Comparison of ENCODE assay signal across 10 mouse cellular contexts in genomic region chr1:36547981-36548598, GRCm38 (mm10). TPM values are rescaled to one million over a fixed set of nuclear protein-coding genes. Genes with fewer than 3 reads are reported as not detected.
DNase-seq lines count a peak whose midpoint lies in the region; ATAC-seq lines count a peak whose summit lies in the region.
"Had no signal": no experiment of that assay in that cellular context is flagged by ENCODE, and none has a peak within 500 bp of the region (broad histone marks: within the 10 kb centered on the region; RNA-seq: fewer than 3 reads in every experiment).

No protein-coding gene starts in this region.

- no peaks in the 10 kb centered on the region for H3K9me3 ChIP-seq in kidney, embryonic 14.5 days (ENCODE audit: control insufficient read depth, low read length)
- no peaks in the 10 kb centered on the region for H3K9me3 ChIP-seq in heart, embryonic 10.5 days
- no peaks in the 10 kb centered on the region for H3K9me3 ChIP-seq in neural tube, embryonic 14.5 days (ENCODE audit: control insufficient read depth, low read length)
- H3K9me3 ChIP-seq: liver, embryonic 15.5 days had no signal

- H3K27ac ChIP-seq in kidney, embryonic 14.5 days (ENCODE audit: low read depth, low read length) = peak overlapping the region; percentile 69; the same call in 1 of the 2 replicates
- H3K27ac ChIP-seq in heart, embryonic 10.5 days = peak overlapping the region; percentile 94; the same call in 1 of the 2 replicates
- peak overlapping the region; percentile 66; the same call in 1 of the 2 replicates for H3K27ac ChIP-seq in neural tube, embryonic 14.5 days (ENCODE audit: low read depth, low read length)
- H3K27ac ChIP-seq: liver, embryonic 15.5 days had no signal

- no peaks in the 10 kb centered on the region for H3K27me3 ChIP-seq in kidney, embryonic 14.5 days (ENCODE audit: control insufficient read depth, insufficient read depth, low read length)
- no peaks in the 10 kb centered on the region for H3K27me3 ChIP-seq in heart, embryonic 10.5 days (ENCODE audit: insufficient read depth, poor library complexity, severe bottlenecking)
- no peaks in the 10 kb centered on the region for H3K27me3 ChIP-seq in neural tube, embryonic 14.5 days (ENCODE audit: control insufficient read depth, insufficient read depth, low read length)

- peaks cover 47% of the 10 kb centered on the region for H3K36me3 ChIP-seq in kidney, embryonic 14.5 days (ENCODE audit: control insufficient read depth, insufficient read depth, low read length)
- peaks cover 46% of the 10 kb centered on the region for H3K36me3 ChIP-seq in heart, embryonic 10.5 days
- peaks cover 43% of the 10 kb centered on the region for H3K36me3 ChIP-seq in neural tube, embryonic 14.5 days (ENCODE audit: control insufficient read depth, insufficient read depth, low read length)

- no peak for DNase-seq in kidney, adult 18-20 months
- DNase-seq in cerebellum, postnatal 25 days = peak; percentile 55 to 76
- DNase-seq in heart, embryonic 10.5 days (ENCODE audit: low spot score) = no peak
- DNase-seq in kidney, postnatal 4 days = peak; percentile 77 to 84
- no peak for DNase-seq in thymus, postnatal 4 days

- no peak for ATAC-seq in kidney, embryonic 14.5 days (ENCODE audit: low FRiP score, low TSS enrichment)
- ATAC-seq in neural tube, embryonic 14.5 days (ENCODE audit: low read depth) = no peak
- ATAC-seq in megakaryocyte, adult 5-6 weeks (ENCODE audit: poor library complexity, severe bottlenecking) = no peak

- no peak overlapping the region for H3K4me3 ChIP-seq in kidney, embryonic 14.5 days (ENCODE audit: low read length)
- no peak overlapping the region for H3K4me3 ChIP-seq in heart, embryonic 10.5 days
- H3K4me3 ChIP-seq in neural tube, embryonic 14.5 days (ENCODE audit: low read depth, low read length) = no peak overlapping the region

- H3K9ac ChIP-seq in kidney, embryonic 14.5 days (ENCODE audit: low read depth, low read length) = no peak overlapping the region
- H3K9ac ChIP-seq in neural tube, embryonic 14.5 days (replicated peaks; ENCODE audit: low read depth, low read length) = no peak overlapping the region
- H3K9ac ChIP-seq: liver, embryonic 15.5 days had no signal

- no peak overlapping the region for H3K4me2 ChIP-seq in kidney, embryonic 14.5 days (replicated peaks; ENCODE audit: low read depth, low read length)
- no peak overlapping the region for H3K4me2 ChIP-seq in neural tube, embryonic 14.5 days (ENCODE audit: low read depth, low read length)

- 36% methylated on average over 9 of the region's 9 CpGs for WGBS in kidney, embryonic 14.5 days
- WGBS in heart, embryonic 10.5 days = 55% methylated on average over 9 of the region's 9 CpGs
- 33% methylated on average over 9 of the region's 9 CpGs for WGBS in neural tube, embryonic 14.5 days

- H3K4me1 ChIP-seq in kidney, embryonic 14.5 days (ENCODE audit: control insufficient read depth, insufficient read depth, low read length) = peaks cover 29% of the 10 kb centered on the region
- peaks cover 43% of the 10 kb centered on the region for H3K4me1 ChIP-seq in heart, embryonic 10.5 days
- H3K4me1 ChIP-seq in neural tube, embryonic 14.5 days (ENCODE audit: control insufficient read depth, insufficient read depth, low read length) = peaks cover 27% of the 10 kb centered on the region

RNA-seq across cellular contexts. Expression of gene Ankrd39, which starts 0.8 kb away (rescaled TPM):
- 22.4 and 22.7 TPM in 2 replicates for polyA plus RNA-seq in kidney, embryonic 14.5 days (2014; fragmentation: Nextera tagmentation; extraction: Ambion mirVana)
- polyA plus RNA-seq in heart, embryonic 10.5 days (2016; fragmentation: Nextera tagmentation; extraction: Ambion mirVana) = 23.9 and 24.5 TPM in 2 replicates
- 26.6 and 34.5 TPM in 2 replicates for polyA plus RNA-seq in neural tube, embryonic 14.5 days (2014; fragmentation: Nextera tagmentation; extraction: Ambion mirVana)
- total RNA-seq in megakaryocyte, adult 5-6 weeks (2015) = 3.6 and 4.9 TPM in 2 replicates
- total RNA-seq in megakaryocyte, adult 5-6 weeks (2017) = 2.2 and 2.9 TPM in 2 replicates

RNA-seq across cellular contexts. Expression of gene Gm42417, which starts 8.9 kb away (rescaled TPM):
- polyA plus RNA-seq in kidney, embryonic 14.5 days (2014; fragmentation: Nextera tagmentation; extraction: Ambion mirVana) = 0.26 TPM in 1 of 2 replicates, not detected in the other
- polyA plus RNA-seq in heart, embryonic 10.5 days (2016; fragmentation: Nextera tagmentation; extraction: Ambion mirVana) = 0.20 and 1.0 TPM in 2 replicates
- polyA plus RNA-seq in neural tube, embryonic 14.5 days (2014; fragmentation: Nextera tagmentation; extraction: Ambion mirVana) = 0.32 and 0.62 TPM in 2 replicates
- not detected in 2 replicates for total RNA-seq in megakaryocyte, adult 5-6 weeks (2015)
- not detected in 2 replicates for total RNA-seq in megakaryocyte, adult 5-6 weeks (2017)
- total RNA-seq: MEL had no signal
- polyA plus RNA-seq: liver, embryonic 15.5 days had no signal

RNA-seq across cellular contexts. Expression of gene Sema4c, which starts 10.1 kb away (rescaled TPM):
- 4.8 and 6.0 TPM in 2 replicates for polyA plus RNA-seq in kidney, embryonic 14.5 days (2014; fragmentation: Nextera tagmentation; extraction: Ambion mirVana)
- 12.2 and 15.2 TPM in 2 replicates for polyA plus RNA-seq in heart, embryonic 10.5 days (2016; fragmentation: Nextera tagmentation; extraction: Ambion mirVana)
- polyA plus RNA-seq in neural tube, embryonic 14.5 days (2014; fragmentation: Nextera tagmentation; extraction: Ambion mirVana) = 4.0 and 5.2 TPM in 2 replicates
- total RNA-seq in megakaryocyte, adult 5-6 weeks (2015) = 1.5 and 2.1 TPM in 2 replicates
- 1.8 and 3.6 TPM in 2 replicates for total RNA-seq in megakaryocyte, adult 5-6 weeks (2017)

RNA-seq across cellular contexts. Expression of gene Ankrd23, which starts 11.4 kb away (rescaled TPM):
- 10.5 and 14.6 TPM in 2 replicates for polyA plus RNA-seq in kidney, embryonic 14.5 days (2014; fragmentation: Nextera tagmentation; extraction: Ambion mirVana)
- polyA plus RNA-seq in heart, embryonic 10.5 days (2016; fragmentation: Nextera tagmentation; extraction: Ambion mirVana) = 16.7 and 19.0 TPM in 2 replicates
- 13.0 and 14.9 TPM in 2 replicates for polyA plus RNA-seq in neural tube, embryonic 14.5 days (2014; fragmentation: Nextera tagmentation; extraction: Ambion mirVana)
- total RNA-seq in megakaryocyte, adult 5-6 weeks (2015) = 2.3 and 2.4 TPM in 2 replicates
- total RNA-seq in megakaryocyte, adult 5-6 weeks (2017) = 2.2 and 9.8 TPM in 2 replicates

RNA-seq across cellular contexts. Expression of gene Cnnm3, which starts 36.4 kb away (rescaled TPM):
- 5.7 and 7.5 TPM in 2 replicates for polyA plus RNA-seq in kidney, embryonic 14.5 days (2014; fragmentation: Nextera tagmentation; extraction: Ambion mirVana)
- polyA plus RNA-seq in heart, embryonic 10.5 days (2016; fragmentation: Nextera tagmentation; extraction: Ambion mirVana) = 1.5 and 2.5 TPM in 2 replicates
- 5.4 and 9.4 TPM in 2 replicates for polyA plus RNA-seq in neural tube, embryonic 14.5 days (2014; fragmentation: Nextera tagmentation; extraction: Ambion mirVana)
- total RNA-seq in megakaryocyte, adult 5-6 weeks (2015) = 14.4 and 15.1 TPM in 2 replicates
- 6.8 and 11.1 TPM in 2 replicates for total RNA-seq in megakaryocyte, adult 5-6 weeks (2017)

Comparison
In these comparisons a context has a peak if more than half of its experiments do, and no peak if none do; other contexts are left out.
1. DNase-seq: peak in cerebellum, postnatal 25 days (2 of 2) and kidney, postnatal 4 days (2 of 2); none in kidney, adult 18-20 months (single experiment), heart, embryonic 10.5 days (single experiment) and thymus, postnatal 4 days (single experiment).
2. Peak in every context shown above with its lines, with median percentiles within 50 percentile points of each other: H3K27ac ChIP-seq.